In the genomic region with DNA sequence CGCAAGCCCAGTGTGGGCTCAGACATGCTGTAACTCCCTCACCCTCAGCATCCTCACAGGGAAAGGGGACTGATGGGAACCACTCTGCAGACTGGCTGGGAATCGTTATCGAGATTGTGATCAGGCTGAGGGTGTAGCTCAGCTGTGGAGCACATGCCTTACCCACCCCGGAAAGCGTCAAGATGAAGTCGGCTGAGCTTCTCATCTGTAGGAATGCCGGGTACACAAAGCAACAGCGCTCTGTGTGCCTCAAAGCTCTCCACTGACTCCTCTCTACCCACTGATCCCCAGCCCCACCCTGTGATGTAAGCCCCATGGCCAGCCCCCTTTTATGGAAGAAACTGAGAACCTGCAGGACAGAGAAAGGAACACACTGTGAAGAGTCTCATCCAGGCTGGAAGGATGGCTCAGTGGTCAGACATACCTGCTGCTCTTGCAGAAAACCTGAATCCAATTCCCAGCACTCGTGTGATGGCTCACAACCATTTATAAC, we compare ENCODE assay signal across 10 mouse cellular contexts.
DNase-seq lines count a peak whose midpoint lies in the region; ATAC-seq and TF ChIP-seq lines count a peak whose summit lies in the region.
"Had no signal": no experiment of that assay in that cellular context is flagged by ENCODE, and none has a peak within 500 bp of the region (broad histone marks: within the 10 kb centered on the region; RNA-seq: fewer than 3 reads in every experiment).

No protein-coding gene starts in this region.

- no peaks in the 10 kb centered on the region for H3K36me3 ChIP-seq in heart, embryonic 11.5 days (ENCODE audit: control insufficient read depth, insufficient read depth, low read length)
- H3K36me3 ChIP-seq in lung, embryonic 16.5 days (ENCODE audit: control insufficient read depth, insufficient read depth, low read length): no peaks in the 10 kb centered on the region
- H3K36me3 ChIP-seq in intestine, postnatal 0 days (ENCODE audit: control insufficient read depth, insufficient read depth): no peaks in the 10 kb centered on the region
- no peaks in the 10 kb centered on the region for H3K36me3 ChIP-seq in small intestine, adult 2 months (ENCODE audit: control insufficient read depth, insufficient read depth, low read length)
- H3K36me3 ChIP-seq: hindbrain, embryonic 13.5 days; midbrain, embryonic 13.5 days had no signal

- no peak for TF ChIP-seq CTCF in lung, adult 2 months (IDR thresholded peaks at IDR 0.05; ENCODE audit: insufficient read depth, low read length)
- no peak for TF ChIP-seq CTCF in intestine, postnatal 0 days (IDR thresholded peaks at IDR 0.05; ENCODE audit: low read depth)
- no peak for TF ChIP-seq CTCF in small intestine, adult 2 months (IDR thresholded peaks at IDR 0.05; ENCODE audit: extremely low read depth, insufficient read length, insufficient replicate concordance, low read depth, low read length)

- no peak; the same call in 1 of the 2 replicates for TF ChIP-seq POLR2A in lung, adult 2 months (IDR thresholded peaks at IDR 0.05; ENCODE audit: borderline replicate concordance, extremely low read depth, low read depth, low read length)
- TF ChIP-seq POLR2A in small intestine, adult 2 months (IDR thresholded peaks at IDR 0.05; ENCODE audit: low read depth, low read length): no peak

- ATAC-seq in heart, embryonic 11.5 days (replicated peaks; ENCODE audit: insufficient number of reproducible peaks, low FRiP score, low TSS enrichment): no peak
- no peak for ATAC-seq in lung, embryonic 16.5 days (ENCODE audit: low read depth)
- ATAC-seq in intestine, postnatal 0 days: no peak
- no peak for ATAC-seq in megakaryocyte progenitor cell, adult 5-6 weeks (replicated peaks; ENCODE audit: poor library complexity)

- WGBS in heart, embryonic 11.5 days (ENCODE audit: insufficient replicate concordance): 42% methylated on average over 9 of the region's 9 CpGs
- 40% methylated on average over 9 of the region's 9 CpGs for WGBS in lung, embryonic 16.5 days
- 22% methylated on average over 9 of the region's 9 CpGs for WGBS in lung, adult 2 months
- WGBS in intestine, postnatal 0 days: 55% methylated on average over 9 of the region's 9 CpGs
- WGBS in small intestine, adult 2 months: 42% methylated on average over 9 of the region's 9 CpGs

- peak overlapping the region; percentile 84 for H3K27ac ChIP-seq in heart, embryonic 11.5 days (ENCODE audit: low read depth, low read length)
- H3K27ac ChIP-seq in lung, embryonic 16.5 days (ENCODE audit: low read length): peak overlapping the region; percentile 97
- peak overlapping the region; percentile 10; the same call in 1 of the 2 replicates for H3K27ac ChIP-seq in intestine, postnatal 0 days (ENCODE audit: low read depth, low read length)
- peak overlapping the region; percentile 58 for H3K27ac ChIP-seq in small intestine, adult 2 months (ENCODE audit: insufficient read depth, low read depth, low read length)

- no peak overlapping the region for H3K4me2 ChIP-seq in heart, embryonic 11.5 days
- no peak overlapping the region for H3K4me2 ChIP-seq in lung, embryonic 16.5 days (ENCODE audit: low read depth, low read length)
- H3K4me2 ChIP-seq in intestine, postnatal 0 days (replicated peaks; ENCODE audit: low read depth): no peak overlapping the region
- H3K4me2 ChIP-seq: hindbrain, embryonic 13.5 days; midbrain, embryonic 13.5 days had no signal

- H3K9me3 ChIP-seq in heart, embryonic 11.5 days (replicated peaks; ENCODE audit: control insufficient read depth, low read length): no peaks in the 10 kb centered on the region
- H3K9me3 ChIP-seq in lung, embryonic 16.5 days (ENCODE audit: control insufficient read depth, low read length): no peaks in the 10 kb centered on the region
- H3K9me3 ChIP-seq in intestine, postnatal 0 days (ENCODE audit: control insufficient read depth): no peaks in the 10 kb centered on the region
- H3K9me3 ChIP-seq: hindbrain, embryonic 13.5 days; midbrain, embryonic 13.5 days had no signal

- H3K9ac ChIP-seq in heart, embryonic 11.5 days (ENCODE audit: low read depth, low read length): 0 out of 2 replicates have a peak overlapping the region, but pooled peaks have one; percentile 16
- H3K9ac ChIP-seq in lung, embryonic 16.5 days (ENCODE audit: low read length): 0 out of 2 replicates have a peak overlapping the region, but pooled peaks have one; percentile 16
- no peak overlapping the region for H3K9ac ChIP-seq in intestine, postnatal 0 days (ENCODE audit: low read depth, low read length)
- H3K9ac ChIP-seq: hindbrain, embryonic 13.5 days; midbrain, embryonic 13.5 days had no signal

- no peak overlapping the region for H3K4me3 ChIP-seq in heart, embryonic 11.5 days (ENCODE audit: low read depth, low read length)
- H3K4me3 ChIP-seq in lung, embryonic 16.5 days (ENCODE audit: low read length): no peak overlapping the region
- no peak overlapping the region for H3K4me3 ChIP-seq in lung, adult 2 months (replicated peaks; ENCODE audit: extremely low read depth, low read depth, low read length)
- H3K4me3 ChIP-seq in intestine, postnatal 0 days (ENCODE audit: low read depth, low read length): no peak overlapping the region
- H3K4me3 ChIP-seq in small intestine, adult 2 months (ENCODE audit: low read depth, low read length): peak overlapping the region; percentile 11; the same call in 1 of the 2 replicates
- H3K4me3 ChIP-seq: hindbrain, embryonic 13.5 days; midbrain, embryonic 13.5 days had no signal

- no peak for DNase-seq in heart, postnatal 36 days
- no peak for DNase-seq in lung, adult 2 months
- no peak for DNase-seq in Muller cell, postnatal 12 days (ENCODE audit: inconsistent ontology term)

- intact Hi-C loops in heart, postnatal 36 days (cut with DNase I): loop anchor here (1.0 kb wide), 1 partner anchor 26 kb away; no protein-coding TSS in a partner anchor

- peaks cover 98% of the 10 kb centered on the region for H3K4me1 ChIP-seq in heart, embryonic 11.5 days (ENCODE audit: control insufficient read depth, insufficient read depth, low read length)
- H3K4me1 ChIP-seq in lung, embryonic 16.5 days (replicated peaks; ENCODE audit: control insufficient read depth, insufficient read depth, low read length): peaks cover 83% of the 10 kb centered on the region
- peaks cover 85% of the 10 kb centered on the region for H3K4me1 ChIP-seq in lung, adult 2 months (ENCODE audit: control insufficient read depth, insufficient read depth, low read length)
- peaks cover 10% of the 10 kb centered on the region for H3K4me1 ChIP-seq in intestine, postnatal 0 days (replicated peaks; ENCODE audit: control insufficient read depth, insufficient read depth, low read length)
- peaks cover 11% of the 10 kb centered on the region; the same call in 1 of the 2 replicates for H3K4me1 ChIP-seq in small intestine, adult 2 months (ENCODE audit: control insufficient read depth, insufficient read depth, insufficient read length, low read length)

- no peaks in the 10 kb centered on the region for H3K27me3 ChIP-seq in heart, embryonic 11.5 days (ENCODE audit: control insufficient read depth, insufficient read depth, low read length)
- H3K27me3 ChIP-seq in lung, embryonic 16.5 days (ENCODE audit: control insufficient read depth, insufficient read depth, low read depth, low read length): no peaks in the 10 kb centered on the region
- H3K27me3 ChIP-seq in intestine, postnatal 0 days (replicated peaks; ENCODE audit: control insufficient read depth, insufficient read depth, low read length): no peaks in the 10 kb centered on the region
- no peaks in the 10 kb centered on the region; the same call in 1 of the 2 replicates for H3K27me3 ChIP-seq in small intestine, adult 2 months (ENCODE audit: control insufficient read depth, insufficient read depth, low read length)
- H3K27me3 ChIP-seq: hindbrain, embryonic 13.5 days; midbrain, embryonic 13.5 days had no signal

Comparison
In these comparisons a context has a peak if more than half of its experiments do, and no peak if none do; other contexts are left out.
1. H3K27ac ChIP-seq: peak in every context shown above with its lines; median percentile 97 in lung, embryonic 16.5 days; 84 in heart, embryonic 11.5 days; 58 in small intestine, adult 2 months; 10 in intestine, postnatal 0 days.